Mouse (Mus musculus) heart, adult 2 months (tissue): ENCODE measurements around the gene Pbld1.

Experiments
- CTCF ChIP-seq: fragments of 200-600 bp; IDR thresholded peaks from 2 replicates; pipeline ENCODE4 v1.8.1; 2022; ENCODE audit warnings: antibody characterized with exemption, mild to moderate bottlenecking, moderate library complexity
- EP300 ChIP-seq: fragments of 200-500 bp; IDR thresholded peaks from 2 replicates; pipeline ENCODE4 v1.6.1; 2011; ENCODE audit warnings: low read depth, low read length, control low read depth; ENCODE audit not compliant: insufficient read depth
- POLR2A ChIP-seq: fragments of 200-500 bp; IDR thresholded peaks from 2 replicates; pipeline ENCODE4 v1.6.1; 2011; ENCODE audit warnings: mild to moderate bottlenecking, low read depth, low read length, control low read depth; ENCODE audit not compliant: insufficient read depth

- TF ChIP-seq POLR2A (no peak), CTCF (no peak), EP300 (no peak)
Observed at GRCm38 (mm10) chr10:63010268-63010667, 49.7 kb upstream of the Pbld1 start.
